Mouse (Mus musculus): Measurements from ENCODE around the gene Clptm1.
"Not testable (repeated sequence)": the region's sequence is repeated elsewhere in the genome, so short reads cannot be mapped to it uniquely, and the experiment has no call there.

The Clptm1 gene

GRCm38 (mm10) chr7:19691873-19692865, 27.3 kb upstream of the Clptm1 start, which contains the start of gene Apoc1:
Apoc1 (minus strand) TSS chr7:19692660.
- DNase-seq (ENCODE audit: low read depth), result no peak

GRCm38 (mm10) chr7:19691434-19691833, 26.6 kb upstream of the Clptm1 start:
- no peak for DNase-seq (ENCODE audit: low read depth)

GRCm38 (mm10) chr7:19690845-19691244, 26.0 kb upstream of the Clptm1 start:
- no peak for DNase-seq (ENCODE audit: low read depth)

GRCm38 (mm10) chr7:19688611-19689010, 23.8 kb upstream of the Clptm1 start:
- DNase-seq (ENCODE audit: low read depth), result no peak

GRCm38 (mm10) chr7:19688101-19688500, 23.3 kb upstream of the Clptm1 start:
- no peak for DNase-seq (ENCODE audit: low read depth)

- DNase-seq (ENCODE audit: low read depth), result not testable (repeated sequence)
Measured at GRCm38 (mm10) chr7:19686927-19687583, 22.2 kb upstream of the Clptm1 start.

GRCm38 (mm10) chr7:19686521-19686920, 21.7 kb upstream of the Clptm1 start:
- no peak for DNase-seq (ENCODE audit: low read depth)

- DNase-seq (ENCODE audit: low read depth), result no peak
Measured at GRCm38 (mm10) chr7:19685374-19685773, 20.5 kb upstream of the Clptm1 start.

- no peak for DNase-seq (ENCODE audit: low read depth)
Measured at GRCm38 (mm10) chr7:19683771-19684201, 19.0 kb upstream of the Clptm1 start.

GRCm38 (mm10) chr7:19682979-19683378, 18.1 kb upstream of the Clptm1 start:
- DNase-seq (ENCODE audit: low read depth), result no peak

GRCm38 (mm10) chr7:19681202-19681694, 16.4 kb upstream of the Clptm1 start, which contains the start of the genes Gm44805 and Apoc4:
Gm44805 (minus strand) TSS chr7:19681423.
Apoc4 (minus strand) TSS chr7:19681479.
- DNase-seq (ENCODE audit: low read depth), result no peak

GRCm38 (mm10) chr7:19680702-19681101, 15.9 kb upstream of the Clptm1 start:
- no peak for DNase-seq (ENCODE audit: low read depth)

GRCm38 (mm10) chr7:19678901-19679300, 14.1 kb upstream of the Clptm1 start:
- no peak for DNase-seq (ENCODE audit: low read depth)

GRCm38 (mm10) chr7:19677872-19678271, 13.0 kb upstream of the Clptm1 start, which contains the start of gene Apoc2:
Apoc2 (minus strand) TSS chr7:19677941.
- no peak for DNase-seq (ENCODE audit: low read depth)

- DNase-seq (ENCODE audit: low read depth), result no peak
Measured at GRCm38 (mm10) chr7:19676662-19677061, 11.8 kb upstream of the Clptm1 start.

GRCm38 (mm10) chr7:19675824-19676223, 11.0 kb upstream of the Clptm1 start:
- DNase-seq (ENCODE audit: low read depth), result no peak

GRCm38 (mm10) chr7:19673083-19673699, 8.4 kb upstream of the Clptm1 start:
- DNase-seq (ENCODE audit: low read depth), result no peak

- no peak for DNase-seq (ENCODE audit: low read depth)
Measured at GRCm38 (mm10) chr7:19671511-19671910, 6.7 kb upstream of the Clptm1 start.

GRCm38 (mm10) chr7:19668947-19669721, 4.3 kb upstream of the Clptm1 start:
- peak; percentile 96 for DNase-seq (ENCODE audit: low read depth)

- DNase-seq (ENCODE audit: low read depth), result no peak
Measured at GRCm38 (mm10) chr7:19667434-19667833, 2.6 kb upstream of the Clptm1 start.

- DNase-seq (ENCODE audit: low read depth), result no peak
Measured at GRCm38 (mm10) chr7:19666750-19667149, 1.9 kb upstream of the Clptm1 start.

All from c-Kit-positive CD71-negative TER-119-negative erythroid progenitor cells, embryonic 14.5 days (primary cell).